Mouse (Mus musculus): ENCODE results near the gene Vps8.

- peak; percentile 41 for TF ChIP-seq CTCF (IDR thresholded peaks at IDR 0.05; ENCODE audit: low read depth)
- no peak for TF ChIP-seq EP300 (optimal IDR thresholded peaks at IDR 0.05)
Measured at GRCm38 (mm10) chr16:21431614-21432013, 8.7 kb downstream of the Vps8 start.

Data from stomach, postnatal 0 days (tissue).